Mouse (Mus musculus) embryonic facial prominence, embryonic 11.5 days (tissue): ENCODE measurements around the gene Rbks. TPM values are rescaled to one million over a fixed set of nuclear protein-coding genes. Genes with fewer than 3 reads are reported as not detected.
"Not testable (repeated sequence)": the region's sequence is repeated elsewhere in the genome, so short reads cannot be mapped to it uniquely, and the experiment has no call there.

Source experiments
- ATAC-seq: fragments of 200-750 bp; cut with Nextera tagmentation; replicated peaks from 2 replicates; pipeline ENCODE4 v1.8.0; 2017; ENCODE audit warnings: low read depth; ENCODE audit not compliant: insufficient number of reproducible peaks, low FRiP score, low TSS enrichment
- DNase-seq: peaks from one replicate; pipeline ENCODE4 v3.0.0-alpha.2; 2015; ENCODE audit warnings: low spot score
- H3K27ac ChIP-seq: fragments of 300-500 bp; sonication (generic); replicated peaks from 2 replicates; pipeline ENCODE4 v1.5.1; 2014; ENCODE audit warnings: mild to moderate bottlenecking, low read depth, low read length, control low read depth
- H3K27me3 ChIP-seq: fragments of 300-500 bp; sonication (generic); 2 replicates; pipeline ENCODE4 v1.6.1; 2014; ENCODE audit warnings: mild to moderate bottlenecking, low read length, moderate library complexity, mixed read lengths; ENCODE audit not compliant: control insufficient read depth, insufficient read depth
- H3K36me3 ChIP-seq: fragments of 300-500 bp; sonication (generic); replicated peaks from 2 replicates; pipeline ENCODE4 v1.6.1; 2014; ENCODE audit warnings: low read depth, mild to moderate bottlenecking, low read length, moderate library complexity, mixed read lengths; ENCODE audit not compliant: control insufficient read depth, insufficient read depth
- H3K4me1 ChIP-seq: fragments of 300-500 bp; sonication (generic); 2 replicates; pipeline ENCODE4 v1.6.1; 2014; ENCODE audit warnings: low read length, mixed read lengths; ENCODE audit not compliant: control insufficient read depth, insufficient read depth
- H3K4me2 ChIP-seq: fragments of 300-500 bp; sonication (generic); 2 replicates; pipeline ENCODE4 v1.6.1; 2014; ENCODE audit warnings: low read depth, mild to moderate bottlenecking, control low read depth, low read length, moderate library complexity
- H3K4me3 ChIP-seq: fragments of 300-500 bp; sonication (generic); 2 replicates; pipeline ENCODE4 v1.5.1; 2014; ENCODE audit warnings: low read depth, low read length, control low read depth
- H3K9ac ChIP-seq: fragments of 300-500 bp; sonication (generic); replicated peaks from 2 replicates; pipeline ENCODE4 v1.6.1; 2014; ENCODE audit warnings: mild to moderate bottlenecking, control low read depth, low read length
- H3K9me3 ChIP-seq: fragments of 300-500 bp; sonication (generic); replicated peaks from 2 replicates; pipeline ENCODE4 v1.6.1; 2016; ENCODE audit warnings: mild to moderate bottlenecking, low read length, inconsistent platforms, mixed read lengths; ENCODE audit not compliant: control insufficient read depth
- WGBS: fragments of 180-500 bp; shearing (Covaris S2); extraction: QIAGEN DNeasy Blood & Tissue Kit; methylation state at CpG from one replicate; pipeline ENCODE4 v1.1.7; 2014; 5-methylcytosine and 5-hydroxymethylcytosine counted together
- polyA plus RNA-seq: library from polyadenylated mRNA; unstranded; fragments of >200 nt; fragmentation: Nextera tagmentation; extraction: Ambion mirVana; gene quantifications from 2 replicates; pipeline ENCODE4 v1.2.1, GENCODE M21; 2014

Rbks gene
- polyA plus RNA-seq, 1 experiment from 2014 or later, result 3.0 TPM

GRCm38 (mm10) chr5:31588672-31589071 is 108.8 kb downstream of the Rbks start:
- not testable (repeated sequence) for H3K27ac ChIP-seq, H3K9ac ChIP-seq, H3K4me1 ChIP-seq, DNase-seq, ATAC-seq, H3K36me3 ChIP-seq, H3K27me3 ChIP-seq, H3K9me3 ChIP-seq, H3K4me3 ChIP-seq, H3K4me2 ChIP-seq
- 83% methylated on average over 8 of the region's 8 CpGs for WGBS

- ATAC-seq, result no peak
- no peak overlapping the region for H3K27ac ChIP-seq
- no peak overlapping the region for H3K4me2 ChIP-seq
- no peak overlapping the region for H3K4me3 ChIP-seq
- no peak for DNase-seq
- H3K4me1 ChIP-seq, result no peaks in the 10 kb centered on the region
- WGBS, result 34% methylated on average over 2 of the region's 2 CpGs
- H3K9me3 ChIP-seq, result no peaks in the 10 kb centered on the region
- H3K27me3 ChIP-seq, result no peaks in the 10 kb centered on the region
- H3K9ac ChIP-seq, result no peak overlapping the region
- no peaks in the 10 kb centered on the region for H3K36me3 ChIP-seq
Observed at GRCm38 (mm10) chr5:31588016-31588415, 109.4 kb downstream of the Rbks start.

- H3K27me3 ChIP-seq, result no peaks in the 10 kb centered on the region
- no peaks in the 10 kb centered on the region for H3K4me1 ChIP-seq
- no peaks in the 10 kb centered on the region for H3K36me3 ChIP-seq
- no peak overlapping the region for H3K4me3 ChIP-seq
- ATAC-seq, result no peak
- H3K4me2 ChIP-seq, result no peak overlapping the region
- H3K9me3 ChIP-seq, result no peaks in the 10 kb centered on the region
- DNase-seq, result no peak
- H3K9ac ChIP-seq, result no peak overlapping the region
- H3K27ac ChIP-seq, result no peak overlapping the region
- WGBS, result 92% methylated on average over 4 of the region's 4 CpGs
Observed at GRCm38 (mm10) chr5:31585526-31585925, 111.9 kb downstream of the Rbks start.

DNA sequence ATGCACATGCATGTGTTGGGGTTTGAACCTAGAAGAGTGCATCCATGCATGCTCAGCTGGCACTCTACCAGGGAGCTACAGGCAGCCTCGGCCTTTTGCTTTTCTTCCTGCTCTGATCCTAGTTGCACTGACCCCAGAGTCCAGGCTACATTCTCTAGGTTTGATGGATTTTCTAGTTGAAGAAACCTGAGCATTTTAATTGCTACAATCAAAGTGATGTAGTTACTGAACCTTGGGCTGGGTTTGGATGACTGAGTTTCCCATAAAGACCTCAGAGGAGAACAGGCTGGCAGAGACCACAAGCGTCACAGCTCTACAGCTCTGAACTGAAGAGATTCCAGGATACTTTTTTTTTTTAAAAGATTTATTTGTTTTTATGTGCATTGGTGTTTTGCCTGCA is 114.2 kb downstream of the Rbks start:
- Histone ChIP-seq H3K4me2 (no peak overlapping the region), H3K27me3 (no peaks in the 10 kb centered on the region), H3K36me3 (no peaks in the 10 kb centered on the region), H3K27ac (no peak overlapping the region), H3K9me3 (no peaks in the 10 kb centered on the region), H3K9ac (no peak overlapping the region), H3K4me3 (no peak overlapping the region), H3K4me1 (no peaks in the 10 kb centered on the region)
- ATAC-seq, result no peak
- WGBS, result 79% methylated on average over 2 of the region's 2 CpGs
- DNase-seq, result no peak

- DNase-seq (no peak), ATAC-seq (no peak)
- WGBS, result 72% methylated on average over 3 of the region's 3 CpGs
Observed at GRCm38 (mm10) chr5:31581932-31582331, 115.5 kb downstream of the Rbks start.

GRCm38 (mm10) chr5:31581263-31581662 is 116.2 kb downstream of the Rbks start:
- H3K4me3 ChIP-seq, result no peak overlapping the region
- H3K9ac ChIP-seq, result no peak overlapping the region
- no peaks in the 10 kb centered on the region for H3K27me3 ChIP-seq

More at GRCm38 (mm10) chr5:31581932-31582331, 115.5 kb downstream of the Rbks start:
- H3K27ac ChIP-seq, result no peak overlapping the region
- H3K9ac ChIP-seq, result no peak overlapping the region
- no peak overlapping the region for H3K4me2 ChIP-seq
- no peaks in the 10 kb centered on the region for H3K27me3 ChIP-seq
- H3K4me1 ChIP-seq, result no peaks in the 10 kb centered on the region
- H3K36me3 ChIP-seq, result no peaks in the 10 kb centered on the region
- H3K4me3 ChIP-seq, result no peak overlapping the region
- H3K9me3 ChIP-seq, result no peaks in the 10 kb centered on the region

GRCm38 (mm10) chr5:31576539-31576975 is 120.9 kb downstream of the Rbks start:
- WGBS, result 80% methylated on average over 6 of the region's 7 CpGs

More at GRCm38 (mm10) chr5:31581263-31581662, 116.2 kb downstream of the Rbks start:
- H3K4me1 ChIP-seq, result no peaks in the 10 kb centered on the region
- H3K4me2 ChIP-seq, result no peak overlapping the region
- DNase-seq, result no peak
- 85% methylated on average over 6 of the region's 6 CpGs for WGBS
- no peak for ATAC-seq
- no peaks in the 10 kb centered on the region for H3K9me3 ChIP-seq
- H3K27ac ChIP-seq, result no peak overlapping the region
- no peaks in the 10 kb centered on the region for H3K36me3 ChIP-seq

More at GRCm38 (mm10) chr5:31576539-31576975, 120.9 kb downstream of the Rbks start:
- Histone ChIP-seq H3K27ac (no peak overlapping the region), H3K4me1 (no peaks in the 10 kb centered on the region), H3K4me2 (no peak overlapping the region), H3K9ac (no peak overlapping the region), H3K27me3 (no peaks in the 10 kb centered on the region), H3K4me3 (no peak overlapping the region), H3K36me3 (no peaks in the 10 kb centered on the region), H3K9me3 (no peaks in the 10 kb centered on the region)
- DNase-seq (no peak), ATAC-seq (no peak)
